Mouse (Mus musculus): ENCODE data around the gene Aifm3.

DNA sequence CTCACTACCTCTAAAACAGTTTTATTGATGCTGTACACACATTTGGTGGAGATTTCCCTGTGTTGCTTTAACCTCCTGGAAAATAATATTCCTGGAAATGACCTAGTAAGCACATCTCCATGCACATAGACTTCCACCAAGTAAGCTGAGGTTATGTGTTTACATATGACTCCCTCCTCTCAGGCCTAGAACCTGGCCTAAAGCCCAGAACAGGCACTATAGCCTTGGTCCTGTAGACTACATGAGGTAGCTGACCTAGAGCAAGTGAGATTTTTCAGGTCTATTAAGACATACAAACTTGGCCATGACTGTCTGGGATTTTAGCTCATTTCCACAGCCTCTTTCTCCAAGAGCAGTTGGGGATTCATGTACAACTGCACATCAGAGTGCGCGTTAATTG, 20.7 kb downstream of the Aifm3 start:
- TF ChIP-seq GATA1 (IDR thresholded peaks at IDR 0.05; ENCODE audit: low read length) (no peak), TAL1 (IDR thresholded peaks at IDR 0.05; ENCODE audit: low read length) (no peak)

Data from erythroblast, embryonic 14.5 days (primary cell).